Mouse (Mus musculus) stomach, postnatal 0 days (tissue): Measurements from ENCODE around the gene Usp42. TPM values are rescaled to one million over a fixed set of nuclear protein-coding genes. Genes with fewer than 3 reads are reported as not detected.

Source experiments
- ATAC-seq: fragments of 200-750 bp; cut with Nextera tagmentation; 2 replicates; pipeline ENCODE4 v1.8.0; 2017; ENCODE audit not compliant: low FRiP score, low TSS enrichment
- DNase-seq: peaks from one replicate; pipeline ENCODE4 v3.0.0-alpha.2; 2016; ENCODE audit warnings: low spot score
- H3K27ac ChIP-seq: fragments of 300-500 bp; sonication (generic); replicated peaks from 2 replicates; pipeline ENCODE4 v1.5.1; 2014; ENCODE audit warnings: mild to moderate bottlenecking, control low read depth
- H3K27me3 ChIP-seq: fragments of 300-500 bp; sonication (generic); 2 replicates; pipeline ENCODE4 v1.6.1; 2014; ENCODE audit warnings: low read length; ENCODE audit not compliant: control insufficient read depth, insufficient read depth
- H3K36me3 ChIP-seq: fragments of 300-500 bp; sonication (generic); 2 replicates; pipeline ENCODE4 v1.6.1; 2014; ENCODE audit warnings: low read length, mixed read lengths; ENCODE audit not compliant: control insufficient read depth, insufficient read depth
- H3K4me1 ChIP-seq: fragments of 300-500 bp; sonication (generic); replicated peaks from 2 replicates; pipeline ENCODE4 v1.6.1; 2014; ENCODE audit warnings: antibody characterized with exemption; ENCODE audit not compliant: control insufficient read depth, insufficient read depth
- H3K4me2 ChIP-seq: fragments of 300-500 bp; sonication (generic); replicated peaks from 2 replicates; pipeline ENCODE4 v1.6.1; 2014; ENCODE audit warnings: low read depth, mild to moderate bottlenecking, control low read depth, moderate library complexity
- H3K4me3 ChIP-seq: fragments of 300-500 bp; sonication (generic); 2 replicates; pipeline ENCODE4 v1.5.1; 2014; ENCODE audit warnings: low read depth, low read length, control low read depth
- H3K9ac ChIP-seq: fragments of 300-500 bp; sonication (generic); 2 replicates; pipeline ENCODE4 v1.6.1; 2014; ENCODE audit warnings: mild to moderate bottlenecking, low read length, control low read depth, mixed read lengths
- H3K9me3 ChIP-seq: fragments of 300-500 bp; sonication (generic); 2 replicates; pipeline ENCODE4 v1.6.1; 2016; ENCODE audit warnings: low read length; ENCODE audit not compliant: control insufficient read depth
- CTCF ChIP-seq: IDR thresholded peaks from 2 replicates; pipeline ENCODE4 v1.5.1; 2016; ENCODE audit warnings: antibody characterized with exemption, low read depth, mild to moderate bottlenecking, moderate library complexity
- EP300 ChIP-seq: optimal IDR thresholded peaks from 2 replicates; pipeline ENCODE3; 2016; ENCODE audit warnings: antibody characterized with exemption
- WGBS: fragments of 180-500 bp; shearing (Covaris S2); extraction: QIAGEN DNeasy Blood & Tissue Kit; methylation state at CpG from one replicate; pipeline ENCODE4 v1.1.7; 2014; 5-methylcytosine and 5-hydroxymethylcytosine counted together
- polyA plus RNA-seq: library from polyadenylated mRNA; unstranded; fragments of >200 nt; fragmentation: Nextera tagmentation; extraction: Ambion mirVana; gene quantifications from 2 replicates; pipeline ENCODE4 v1.2.1, GENCODE M21; 2015

Usp42 gene
- polyA plus RNA-seq, 1 experiment from 2014 or later: 5.7 TPM

DNA sequence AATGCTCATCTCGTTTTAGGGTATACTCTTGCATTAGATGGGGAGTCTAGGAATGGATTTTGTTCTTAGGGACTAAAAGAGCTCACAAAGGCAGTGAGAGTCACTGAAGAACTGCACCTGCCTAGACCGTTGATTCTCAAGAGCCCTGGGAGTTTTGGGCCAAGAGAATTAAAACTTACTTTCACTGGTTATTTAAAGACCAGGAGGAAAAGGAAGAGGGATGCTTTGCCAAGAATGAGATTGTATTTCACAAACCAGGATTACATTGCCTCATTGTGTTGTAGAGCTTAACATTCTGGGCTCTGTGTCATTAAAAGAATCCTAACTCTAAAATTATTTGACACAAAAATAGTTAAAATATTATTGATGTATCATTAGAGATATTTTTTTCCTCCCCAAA, 66.5 kb downstream of the Usp42 start:
- DNase-seq (no peak), ATAC-seq (no peak)
- peaks cover 6% of the 10 kb centered on the region for H3K4me1 ChIP-seq

DNA sequence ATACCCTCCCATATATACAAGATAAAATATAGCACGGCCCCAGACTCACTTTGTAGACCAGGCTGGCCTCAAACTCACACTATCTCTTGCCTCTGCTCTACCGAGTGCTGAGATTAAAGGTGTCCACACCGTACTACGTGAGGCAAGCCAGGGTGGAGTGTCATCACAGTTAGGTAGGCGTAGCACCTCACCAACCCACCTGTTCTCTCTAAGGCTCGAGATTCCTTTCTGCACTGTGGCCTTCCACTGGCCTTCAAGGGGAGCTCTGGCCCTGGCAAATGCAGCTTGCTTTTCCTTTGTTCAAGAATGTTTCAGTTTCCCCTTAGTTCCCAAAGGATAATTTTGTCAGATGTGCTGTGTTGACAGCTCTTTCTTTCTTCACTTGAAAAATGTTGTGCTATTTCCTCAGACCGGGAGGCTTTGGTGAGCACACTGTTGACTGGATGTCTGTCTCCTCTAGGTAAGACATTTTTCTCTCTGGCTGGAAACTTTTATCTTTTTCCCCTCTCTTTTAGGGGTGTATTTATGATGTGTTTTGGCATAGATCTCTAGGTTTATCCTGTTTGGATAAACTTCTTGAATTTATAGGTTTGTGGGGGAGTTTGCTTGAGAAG, 68.9 kb downstream of the Usp42 start:
- Histone ChIP-seq H3K27ac (no peak overlapping the region), H3K9ac (no peak overlapping the region), H3K36me3 (no peaks in the 10 kb centered on the region), H3K4me1 (no peaks in the 10 kb centered on the region; the same call in none of the 2 replicates), H3K4me3 (no peak overlapping the region), H3K9me3 (no peaks in the 10 kb centered on the region), H3K4me2 (no peak overlapping the region), H3K27me3 (no peaks in the 10 kb centered on the region)
- ATAC-seq: no peak
- TF ChIP-seq EP300: no peak
- no peak for TF ChIP-seq CTCF
- no peak for DNase-seq
- 67% methylated on average over 7 of the region's 7 CpGs for WGBS

More for the DNA sequence above, 66.5 kb downstream of the Usp42 start:
- Histone ChIP-seq H3K9ac (no peak overlapping the region), H3K9me3 (no peaks in the 10 kb centered on the region), H3K27ac (no peak overlapping the region), H3K4me2 (no peak overlapping the region), H3K36me3 (no peaks in the 10 kb centered on the region), H3K27me3 (no peaks in the 10 kb centered on the region), H3K4me3 (no peak overlapping the region)
- whole genome bisulfite sequencing: 53% methylated on average over 2 of the region's 2 CpGs
- TF ChIP-seq CTCF (no peak), EP300 (no peak)

Other genes starting within 250 kb of the Usp42 start
- gene Rac1, start 204.2 kb downstream of the Usp42 start, polyA plus RNA-seq: 345 and 377 TPM in 2 replicates
- 32.7 and 34.6 TPM in 2 replicates for gene Cyth3, start 109.8 kb downstream of the Usp42 start, polyA plus RNA-seq
- 18.7 and 19.9 TPM in 2 replicates for gene Eif2ak1, start 85.5 kb upstream of the Usp42 start, polyA plus RNA-seq
- 0.08 TPM in 1 of 2 replicates, not detected in the other for gene Ankrd61, start 165.4 kb upstream of the Usp42 start, polyA plus RNA-seq
- gene Aimp2, start 177.6 kb upstream of the Usp42 start, polyA plus RNA-seq: 65.6 and 69.4 TPM in 2 replicates
- gene Pms2, start 177.7 kb upstream of the Usp42 start, polyA plus RNA-seq: 8.0 and 8.9 TPM in 2 replicates
- 0.28 TPM in 1 of 2 replicates, not detected in the other for gene Gm42421, start 195.9 kb upstream of the Usp42 start, polyA plus RNA-seq
- gene Rsph10b, start 200.8 kb upstream of the Usp42 start, polyA plus RNA-seq: 0.19 and 0.27 TPM in 2 replicates